In genomic region chr6:17309260-17309659, GRCm38 (mm10) we compare ENCODE assay signal across 12 mouse cellular contexts. TPM values are rescaled to one million over a fixed set of nuclear protein-coding genes. Genes with fewer than 3 reads are reported as not detected.
DNase-seq lines count a peak whose midpoint lies in the region; ATAC-seq and TF ChIP-seq lines count a peak whose summit lies in the region.
"Had no signal": no experiment of that assay in that cellular context is flagged by ENCODE, and none has a peak within 500 bp of the region (broad histone marks: within the 10 kb centered on the region; RNA-seq: fewer than 3 reads in every experiment).

No protein-coding gene starts in this region.

- peaks cover 23% of the 10 kb centered on the region for H3K27me3 ChIP-seq in intestine, embryonic 14.5 days (replicated peaks; ENCODE audit: control insufficient read depth, insufficient read depth, low read length)
- H3K27me3 ChIP-seq in intestine, embryonic 16.5 days (replicated peaks; ENCODE audit: control insufficient read depth, insufficient read depth, low read length) = peaks cover 7% of the 10 kb centered on the region; the same call in 1 of the 2 replicates
- H3K27me3 ChIP-seq in intestine, postnatal 0 days (replicated peaks; ENCODE audit: control insufficient read depth, insufficient read depth, low read length) = peaks cover 13% of the 10 kb centered on the region; the same call in 1 of the 2 replicates
- no peaks in the 10 kb centered on the region for H3K27me3 ChIP-seq in hindbrain, postnatal 0 days (ENCODE audit: insufficient read depth, low read length)

- no peaks in the 10 kb centered on the region for H3K9me3 ChIP-seq in intestine, embryonic 14.5 days (ENCODE audit: control insufficient read depth, low read length)
- no peaks in the 10 kb centered on the region for H3K9me3 ChIP-seq in intestine, embryonic 16.5 days (ENCODE audit: control insufficient read depth, low read length)
- H3K9me3 ChIP-seq in intestine, postnatal 0 days (ENCODE audit: control insufficient read depth) = no peaks in the 10 kb centered on the region
- H3K9me3 ChIP-seq in hindbrain, postnatal 0 days (ENCODE audit: low read length) = no peaks in the 10 kb centered on the region
- H3K9me3 ChIP-seq: forebrain, embryonic 10.5 days; hindbrain, embryonic 12.5 days had no signal

- H3K4me2 ChIP-seq in intestine, embryonic 14.5 days (ENCODE audit: low read length) = peak overlapping the region; percentile 30
- H3K4me2 ChIP-seq in intestine, embryonic 16.5 days (ENCODE audit: low read depth, low read length) = no peak overlapping the region
- H3K4me2 ChIP-seq in intestine, postnatal 0 days (replicated peaks; ENCODE audit: low read depth) = peak overlapping the region; percentile 77
- H3K4me2 ChIP-seq in hindbrain, postnatal 0 days (ENCODE audit: low read depth, low read length) = no peak overlapping the region
- H3K4me2 ChIP-seq: hindbrain, embryonic 12.5 days had no signal

- no peak overlapping the region for H3K27ac ChIP-seq in intestine, embryonic 14.5 days (ENCODE audit: low read depth)
- H3K27ac ChIP-seq in intestine, embryonic 16.5 days (ENCODE audit: low read length) = no peak overlapping the region
- H3K27ac ChIP-seq in intestine, postnatal 0 days (ENCODE audit: low read depth, low read length) = no peak overlapping the region
- no peak overlapping the region for H3K27ac ChIP-seq in hindbrain, postnatal 0 days
- H3K27ac ChIP-seq: forebrain, embryonic 10.5 days; hindbrain, embryonic 12.5 days had no signal

- WGBS in intestine, embryonic 14.5 days = 75% methylated on average over 2 of the region's 2 CpGs
- WGBS in intestine, embryonic 16.5 days = 67% methylated on average over 2 of the region's 2 CpGs
- 82% methylated on average over 2 of the region's 2 CpGs for WGBS in intestine, postnatal 0 days
- 80% methylated on average over 2 of the region's 2 CpGs for WGBS in hindbrain, postnatal 0 days

- no peak for TF ChIP-seq CTCF in intestine, postnatal 0 days (IDR thresholded peaks at IDR 0.05; ENCODE audit: low read depth)
- no peak for TF ChIP-seq CTCF in hindbrain, postnatal 0 days (IDR thresholded peaks at IDR 0.05; ENCODE audit: low read depth)

- no peaks in the 10 kb centered on the region for H3K36me3 ChIP-seq in intestine, embryonic 14.5 days (ENCODE audit: control insufficient read depth, insufficient read depth, low read length)
- no peaks in the 10 kb centered on the region for H3K36me3 ChIP-seq in intestine, embryonic 16.5 days (ENCODE audit: control insufficient read depth, insufficient read depth, low read length)
- H3K36me3 ChIP-seq in intestine, postnatal 0 days (ENCODE audit: control insufficient read depth, insufficient read depth) = no peaks in the 10 kb centered on the region
- no peaks in the 10 kb centered on the region for H3K36me3 ChIP-seq in hindbrain, postnatal 0 days (ENCODE audit: insufficient read depth, low read length)
- H3K36me3 ChIP-seq: forebrain, embryonic 10.5 days; hindbrain, embryonic 12.5 days had no signal

- peaks cover 8% of the 10 kb centered on the region; the same call in 1 of the 2 replicates for H3K4me1 ChIP-seq in intestine, embryonic 14.5 days (replicated peaks; ENCODE audit: control insufficient read depth, insufficient read depth, low read length)
- H3K4me1 ChIP-seq in intestine, embryonic 16.5 days (ENCODE audit: control insufficient read depth, insufficient read depth, low read length) = peaks cover 21% of the 10 kb centered on the region; the same call in 1 of the 2 replicates
- H3K4me1 ChIP-seq in intestine, postnatal 0 days (replicated peaks; ENCODE audit: control insufficient read depth, insufficient read depth, low read length) = peaks cover 6% of the 10 kb centered on the region; the same call in 1 of the 2 replicates
- peaks cover 14% of the 10 kb centered on the region; the same call in 1 of the 2 replicates for H3K4me1 ChIP-seq in hindbrain, postnatal 0 days (ENCODE audit: insufficient read depth, low read length)

- H3K4me3 ChIP-seq in intestine, embryonic 14.5 days (ENCODE audit: low read depth, low read length) = no peak overlapping the region
- H3K4me3 ChIP-seq in intestine, embryonic 16.5 days (ENCODE audit: low read length) = no peak overlapping the region
- H3K4me3 ChIP-seq in intestine, postnatal 0 days (ENCODE audit: low read depth, low read length) = peak overlapping the region; percentile 51
- no peak overlapping the region for H3K4me3 ChIP-seq in hindbrain, postnatal 0 days (ENCODE audit: low read length)
- H3K4me3 ChIP-seq: forebrain, embryonic 10.5 days; hindbrain, embryonic 12.5 days had no signal

- DNase-seq in adrenal gland, postnatal 14 days = peak; percentile 55
- no peak for DNase-seq in adrenal gland, adult 18-20 months (ENCODE audit: low spot score in 2 of 2)
- no peak for DNase-seq in intestine, embryonic 14.5 days (ENCODE audit: low spot score)
- peak; percentile 81 for DNase-seq in Muller cell, postnatal 12 days (ENCODE audit: inconsistent ontology term)
- DNase-seq in spleen, adult 18-20 months = no peak
- DNase-seq in hindbrain, postnatal 0 days (ENCODE audit: low spot score) = no peak
- DNase-seq: B cell, adult 2 months; kidney, postnatal 25 days had no signal

- ATAC-seq in intestine, embryonic 14.5 days (replicated peaks; ENCODE audit: low FRiP score, low TSS enrichment, low read depth) = no peak
- no peak for ATAC-seq in intestine, embryonic 16.5 days
- no peak for ATAC-seq in intestine, postnatal 0 days
- no peak for ATAC-seq in hindbrain, postnatal 0 days

- H3K9ac ChIP-seq in intestine, embryonic 14.5 days (ENCODE audit: low read length) = no peak overlapping the region
- no peak overlapping the region for H3K9ac ChIP-seq in intestine, embryonic 16.5 days (ENCODE audit: low read depth, low read length)
- H3K9ac ChIP-seq in intestine, postnatal 0 days (ENCODE audit: low read depth, low read length) = no peak overlapping the region
- no peak overlapping the region for H3K9ac ChIP-seq in hindbrain, postnatal 0 days (replicated peaks; ENCODE audit: low read length)
- H3K9ac ChIP-seq: hindbrain, embryonic 12.5 days had no signal

RNA-seq across cellular contexts. Expression of gene Cav1, which starts 3.1 kb away (rescaled TPM):
- total RNA-seq in adrenal gland, postnatal 14 days (2021) = 381 and 383 TPM in 2 replicates
- 100 to 1,000 TPM; 113 to 427 TPM for total RNA-seq in adrenal gland, adult 18-20 months (2021)
- polyA plus RNA-seq in intestine, embryonic 14.5 days (2014; fragmentation: Nextera tagmentation; extraction: Ambion mirVana) = 167 and 171 TPM in 2 replicates
- 189 and 198 TPM in 2 replicates for polyA plus RNA-seq in intestine, embryonic 16.5 days (2015; fragmentation: Nextera tagmentation; extraction: Ambion mirVana)
- polyA plus RNA-seq in intestine, postnatal 0 days (2015; fragmentation: Nextera tagmentation; extraction: Ambion mirVana) = 141 and 154 TPM in 2 replicates
- total RNA-seq in hindbrain, postnatal 0 days (2014; rRNA removed) = 32.6 and 73.3 TPM in 2 replicates
- 26.1 and 27.0 TPM in 2 replicates for polyA plus RNA-seq in hindbrain, postnatal 0 days (2015; fragmentation: Nextera tagmentation; extraction: Ambion mirVana)

RNA-seq across cellular contexts. Expression of gene Cav2, which starts 28.3 kb away (rescaled TPM):
- total RNA-seq in adrenal gland, postnatal 14 days (2021) = 55.3 and 61.5 TPM in 2 replicates
- total RNA-seq in adrenal gland, adult 18-20 months (2021) = 10 to 100 TPM; 24.5 to 87.0 TPM
- polyA plus RNA-seq in intestine, embryonic 14.5 days (2014; fragmentation: Nextera tagmentation; extraction: Ambion mirVana) = 17.3 and 17.9 TPM in 2 replicates
- polyA plus RNA-seq in intestine, embryonic 16.5 days (2015; fragmentation: Nextera tagmentation; extraction: Ambion mirVana) = 21.0 and 22.5 TPM in 2 replicates
- 26.1 and 26.4 TPM in 2 replicates for polyA plus RNA-seq in intestine, postnatal 0 days (2015; fragmentation: Nextera tagmentation; extraction: Ambion mirVana)
- total RNA-seq in hindbrain, postnatal 0 days (2014; rRNA removed) = 21.1 and 23.5 TPM in 2 replicates
- polyA plus RNA-seq in hindbrain, postnatal 0 days (2015; fragmentation: Nextera tagmentation; extraction: Ambion mirVana) = 23.2 and 25.1 TPM in 2 replicates

Comparison
In these comparisons a context has a peak if more than half of its experiments do, and no peak if none do; other contexts are left out.
1. DNase-seq: peak in adrenal gland, postnatal 14 days (single experiment) and Muller cell, postnatal 12 days (single experiment); none in adrenal gland, adult 18-20 months (0 of 2), intestine, embryonic 14.5 days (single experiment), spleen, adult 18-20 months (0 of 2) and hindbrain, postnatal 0 days (single experiment).
2. H3K4me2 ChIP-seq: peak in intestine, embryonic 14.5 days (single experiment) and intestine, postnatal 0 days (single experiment); none in intestine, embryonic 16.5 days (single experiment) and hindbrain, postnatal 0 days (single experiment).